Mouse (Mus musculus) midbrain, embryonic 15.5 days (tissue): Measurements from ENCODE around the gene Nucb2. TPM values are rescaled to one million over a fixed set of nuclear protein-coding genes. Genes with fewer than 3 reads are reported as not detected.

ENCODE experiments used
- ATAC-seq: fragments of 200-750 bp; cut with Nextera tagmentation; replicated peaks from 2 replicates; pipeline ENCODE4 v1.8.0; 2017; ENCODE audit warnings: moderate TSS enrichment
- H3K27ac ChIP-seq: fragments of 300-500 bp; sonication (generic); 2 replicates; pipeline ENCODE4 v1.5.1; 2015; ENCODE audit warnings: mild to moderate bottlenecking, inconsistent platforms
- H3K27me3 ChIP-seq: fragments of 300-500 bp; sonication (generic); replicated peaks from 2 replicates; pipeline ENCODE4 v1.6.1; 2015; ENCODE audit warnings: inconsistent platforms
- H3K36me3 ChIP-seq: fragments of 300-500 bp; sonication (generic); replicated peaks from 2 replicates; pipeline ENCODE4 v1.6.1; 2015; ENCODE audit warnings: inconsistent platforms
- H3K4me1 ChIP-seq: fragments of 300-500 bp; sonication (generic); 2 replicates; pipeline ENCODE4 v1.6.1; 2015; ENCODE audit warnings: inconsistent platforms
- H3K4me2 ChIP-seq: fragments of 300-500 bp; sonication (generic); 2 replicates; pipeline ENCODE4 v1.6.1; 2015; ENCODE audit warnings: inconsistent platforms, mild to moderate bottlenecking, moderate library complexity
- H3K4me3 ChIP-seq: fragments of 300-500 bp; sonication (generic); 2 replicates; pipeline ENCODE4 v1.5.1; 2015; ENCODE audit warnings: mild to moderate bottlenecking, inconsistent platforms
- H3K9ac ChIP-seq: fragments of 300-500 bp; sonication (generic); 2 replicates; pipeline ENCODE4 v1.6.1; 2015; ENCODE audit warnings: mild to moderate bottlenecking, inconsistent platforms
- H3K9me3 ChIP-seq: fragments of 300-500 bp; sonication (generic); 2 replicates; pipeline ENCODE4 v1.6.1; 2016; ENCODE audit warnings: inconsistent platforms
- WGBS: fragments of 180-500 bp; shearing (Covaris S2); methylation state at CpG from one replicate; pipeline ENCODE4 v1.1.7; 2015; ENCODE audit warnings: mixed read lengths; 5-methylcytosine and 5-hydroxymethylcytosine counted together
- polyA plus RNA-seq: library from polyadenylated mRNA; unstranded; fragments of >200 nt; fragmentation: Nextera tagmentation; extraction: Ambion mirVana; gene quantifications from 2 replicates; pipeline ENCODE4 v1.2.1, GENCODE M21; 2015

Gene Nucb2
- 28.0 and 32.0 TPM in 2 replicates for polyA plus RNA-seq

- peak; percentile 100 for ATAC-seq
- WGBS, result under 1% methylated on average over 51 of the region's 51 CpGs
- no peaks in the 10 kb centered on the region for H3K36me3 ChIP-seq
These were observed at the start of gene Nucb2 for GRCm38 (mm10) chr7:116503879-116504817. Nucb2 (plus strand) TSS chr7:116504369.

GRCm38 (mm10) chr7:116456964-116457363, 47.2 kb upstream of the Nucb2 start:
- H3K4me3 ChIP-seq, result no peak overlapping the region
- no peaks in the 10 kb centered on the region for H3K36me3 ChIP-seq
- H3K4me1 ChIP-seq, result no peaks in the 10 kb centered on the region
- no peak for ATAC-seq
- no peak overlapping the region for H3K4me2 ChIP-seq
- H3K9me3 ChIP-seq, result no peaks in the 10 kb centered on the region
- H3K27me3 ChIP-seq, result no peaks in the 10 kb centered on the region
- 92% methylated on average over 4 of the region's 4 CpGs for WGBS
- H3K9ac ChIP-seq, result no peak overlapping the region
- no peak overlapping the region for H3K27ac ChIP-seq

More at GRCm38 (mm10) chr7:116503879-116504817, at the start of gene Nucb2:
- Histone ChIP-seq H3K4me1 (peaks cover 21% of the 10 kb centered on the region), H3K27me3 (no peaks in the 10 kb centered on the region), H3K4me2 (peak within 1 kb of the TSS; percentile 68), H3K4me3 (peak within 1 kb of the TSS; percentile 64), H3K9ac (peak within 1 kb of the TSS; percentile 81), H3K27ac (peak within 1 kb of the TSS; percentile 86), H3K9me3 (no peaks in the 10 kb centered on the region)

GRCm38 (mm10) chr7:116457391-116457790, 46.8 kb upstream of the Nucb2 start:
- no peak overlapping the region for H3K4me3 ChIP-seq
- WGBS, result 80% methylated on average over 6 of the region's 6 CpGs
- H3K4me1 ChIP-seq, result no peaks in the 10 kb centered on the region
- no peaks in the 10 kb centered on the region for H3K36me3 ChIP-seq
- ATAC-seq, result no peak
- no peaks in the 10 kb centered on the region for H3K9me3 ChIP-seq
- no peak overlapping the region for H3K27ac ChIP-seq
- no peak overlapping the region for H3K9ac ChIP-seq
- H3K27me3 ChIP-seq, result no peaks in the 10 kb centered on the region
- no peak overlapping the region for H3K4me2 ChIP-seq

- 35% methylated on average over 3 of the region's 3 CpGs for WGBS
- H3K27me3 ChIP-seq, result no peaks in the 10 kb centered on the region
These were observed 45.2 kb upstream of the Nucb2 start for GRCm38 (mm10) chr7:116458985-116459441.

GRCm38 (mm10) chr7:116462114-116462513, 42.1 kb upstream of the Nucb2 start:
- H3K4me3 ChIP-seq, result no peak overlapping the region
- H3K4me1 ChIP-seq, result no peaks in the 10 kb centered on the region
- no peaks in the 10 kb centered on the region for H3K9me3 ChIP-seq
- 59% methylated on average over 8 of the region's 8 CpGs for WGBS
- H3K36me3 ChIP-seq, result no peaks in the 10 kb centered on the region
- no peak overlapping the region for H3K4me2 ChIP-seq
- H3K27me3 ChIP-seq, result no peaks in the 10 kb centered on the region
- H3K9ac ChIP-seq, result no peak overlapping the region
- ATAC-seq, result no peak
- no peak overlapping the region for H3K27ac ChIP-seq

More at GRCm38 (mm10) chr7:116458985-116459441, 45.2 kb upstream of the Nucb2 start:
- Histone ChIP-seq H3K4me3 (no peak overlapping the region), H3K9me3 (no peaks in the 10 kb centered on the region), H3K4me1 (no peaks in the 10 kb centered on the region), H3K27ac (no peak overlapping the region), H3K36me3 (no peaks in the 10 kb centered on the region), H3K9ac (no peak overlapping the region), H3K4me2 (no peak overlapping the region)
- ATAC-seq, result no peak

GRCm38 (mm10) chr7:116475836-116476235, 28.3 kb upstream of the Nucb2 start:
- H3K9me3 ChIP-seq, result no peaks in the 10 kb centered on the region
- H3K9ac ChIP-seq, result no peak overlapping the region
- H3K4me3 ChIP-seq, result no peak overlapping the region
- H3K27me3 ChIP-seq, result no peaks in the 10 kb centered on the region
- H3K4me2 ChIP-seq, result no peak overlapping the region
- H3K4me1 ChIP-seq, result no peaks in the 10 kb centered on the region
- no peaks in the 10 kb centered on the region for H3K36me3 ChIP-seq
- no peak overlapping the region for H3K27ac ChIP-seq
- no peak for ATAC-seq

GRCm38 (mm10) chr7:116476264-116476663, 27.9 kb upstream of the Nucb2 start:
- Histone ChIP-seq H3K4me3 (no peak overlapping the region), H3K9ac (no peak overlapping the region), H3K27me3 (no peaks in the 10 kb centered on the region), H3K4me2 (no peak overlapping the region), H3K4me1 (no peaks in the 10 kb centered on the region), H3K36me3 (no peaks in the 10 kb centered on the region), H3K27ac (no peak overlapping the region), H3K9me3 (no peaks in the 10 kb centered on the region)
- no peak for ATAC-seq
- WGBS, result 84% methylated on average over 5 of the region's 5 CpGs

GRCm38 (mm10) chr7:116483106-116483505, 21.1 kb upstream of the Nucb2 start:
- Histone ChIP-seq H3K9me3 (no peaks in the 10 kb centered on the region), H3K4me2 (no peak overlapping the region), H3K27me3 (no peaks in the 10 kb centered on the region), H3K27ac (no peak overlapping the region), H3K9ac (no peak overlapping the region), H3K4me1 (no peaks in the 10 kb centered on the region), H3K36me3 (no peaks in the 10 kb centered on the region), H3K4me3 (no peak overlapping the region)
- no peak for ATAC-seq
- 50% methylated on average over 1 of the region's 1 CpGs for WGBS

- ATAC-seq, result no peak
- H3K4me2 ChIP-seq, result no peak overlapping the region
- H3K27me3 ChIP-seq, result no peaks in the 10 kb centered on the region
- no peak overlapping the region for H3K27ac ChIP-seq
- no peak overlapping the region for H3K4me3 ChIP-seq
- H3K9me3 ChIP-seq, result no peaks in the 10 kb centered on the region
- H3K4me1 ChIP-seq, result no peaks in the 10 kb centered on the region
- 71% methylated on average over 5 of the region's 5 CpGs for WGBS
- H3K36me3 ChIP-seq, result no peaks in the 10 kb centered on the region
- no peak overlapping the region for H3K9ac ChIP-seq
These were observed 20.4 kb upstream of the Nucb2 start for GRCm38 (mm10) chr7:116483782-116484181.

GRCm38 (mm10) chr7:116484213-116484612, 20.0 kb upstream of the Nucb2 start:
- Histone ChIP-seq H3K4me1 (no peaks in the 10 kb centered on the region), H3K36me3 (no peaks in the 10 kb centered on the region), H3K4me2 (no peak overlapping the region), H3K27me3 (no peaks in the 10 kb centered on the region), H3K9me3 (no peaks in the 10 kb centered on the region), H3K4me3 (no peak overlapping the region), H3K9ac (no peak overlapping the region), H3K27ac (no peak overlapping the region)
- 84% methylated on average over 5 of the region's 5 CpGs for WGBS
- ATAC-seq, result no peak

- H3K9me3 ChIP-seq, result no peaks in the 10 kb centered on the region
- H3K4me2 ChIP-seq, result no peak overlapping the region
- H3K36me3 ChIP-seq, result no peaks in the 10 kb centered on the region
- H3K9ac ChIP-seq, result no peak overlapping the region
- WGBS, result 79% methylated on average over 1 of the region's 1 CpGs
- H3K4me1 ChIP-seq, result no peaks in the 10 kb centered on the region
- H3K27me3 ChIP-seq, result no peaks in the 10 kb centered on the region
- no peak for ATAC-seq
- no peak overlapping the region for H3K27ac ChIP-seq
- no peak overlapping the region for H3K4me3 ChIP-seq
These were observed 19.0 kb upstream of the Nucb2 start for GRCm38 (mm10) chr7:116485062-116485601.

- no peaks in the 10 kb centered on the region for H3K4me1 ChIP-seq
- H3K27me3 ChIP-seq, result no peaks in the 10 kb centered on the region
- no peaks in the 10 kb centered on the region for H3K36me3 ChIP-seq
- H3K9me3 ChIP-seq, result no peaks in the 10 kb centered on the region
- no peak for ATAC-seq
- 82% methylated on average over 4 of the region's 4 CpGs for WGBS
- H3K27ac ChIP-seq, result no peak overlapping the region
- no peak overlapping the region for H3K9ac ChIP-seq
- H3K4me2 ChIP-seq, result no peak overlapping the region
- no peak overlapping the region for H3K4me3 ChIP-seq
These were observed 13.1 kb upstream of the Nucb2 start for GRCm38 (mm10) chr7:116491113-116491512.
